Mouse (Mus musculus) forebrain, embryonic 16.5 days (tissue): ENCODE data around the gene Aif1. TPM values are rescaled to one million over a fixed set of nuclear protein-coding genes. Genes with fewer than 3 reads are reported as not detected.

ENCODE experiments used
- ATAC-seq: fragments of 200-750 bp; cut with Nextera tagmentation; 2 replicates; pipeline ENCODE4 v1.8.0; 2017; ENCODE audit warnings: mild to moderate bottlenecking, moderate library complexity
- H3K27ac ChIP-seq: fragments of 300-500 bp; sonication (generic); 2 replicates; pipeline ENCODE4 v1.5.1; 2014; ENCODE audit warnings: low read length, control low read depth
- H3K27me3 ChIP-seq: fragments of 300-500 bp; sonication (generic); replicated peaks from 2 replicates; pipeline ENCODE4 v1.6.1; 2014; ENCODE audit warnings: low read length; ENCODE audit not compliant: control insufficient read depth, insufficient read depth
- H3K36me3 ChIP-seq: fragments of 300-500 bp; sonication (generic); 2 replicates; pipeline ENCODE4 v1.6.1; 2014; ENCODE audit not compliant: control insufficient read depth, insufficient read depth
- H3K4me1 ChIP-seq: fragments of 300-500 bp; sonication (generic); replicated peaks from 2 replicates; pipeline ENCODE4 v1.6.1; 2014; ENCODE audit warnings: low read length; ENCODE audit not compliant: control insufficient read depth, insufficient read depth
- H3K4me2 ChIP-seq: fragments of 300-500 bp; sonication (generic); 2 replicates; pipeline ENCODE4 v1.6.1; 2014; ENCODE audit warnings: mild to moderate bottlenecking, low read length, control low read depth
- H3K4me3 ChIP-seq: fragments of 300-500 bp; sonication (generic); replicated peaks from 2 replicates; pipeline ENCODE4 v1.5.1; 2014; ENCODE audit warnings: mild to moderate bottlenecking, low read length, control low read depth
- H3K9ac ChIP-seq: fragments of 300-500 bp; sonication (generic); replicated peaks from 2 replicates; pipeline ENCODE4 v1.6.1; 2014; ENCODE audit warnings: low read depth, low read length, control low read depth
- H3K9me3 ChIP-seq: fragments of 300-500 bp; sonication (generic); 2 replicates; pipeline ENCODE4 v1.6.1; 2016; ENCODE audit warnings: low read length; ENCODE audit not compliant: control insufficient read depth
- WGBS: fragments of 180-500 bp; shearing (Covaris S2); extraction: QIAGEN DNeasy Blood & Tissue Kit; methylation state at CpG from one replicate; pipeline ENCODE4 v1.1.7; 2014; 5-methylcytosine and 5-hydroxymethylcytosine counted together
- polyA plus RNA-seq: library from polyadenylated mRNA; unstranded; fragments of >200 nt; fragmentation: Nextera tagmentation; extraction: Ambion mirVana; gene quantifications from 2 replicates; pipeline ENCODE4 v1.2.1, GENCODE M21; 2015

The Aif1 gene
- polyA plus RNA-seq, 1 experiment from 2014 or later = 5.9 TPM

GRCm38 (mm10) chr17:35209785-35210535, 34.1 kb upstream of the Aif1 start:
- no peak overlapping the region for H3K27ac ChIP-seq
- no peaks in the 10 kb centered on the region for H3K9me3 ChIP-seq
- H3K27me3 ChIP-seq = no peaks in the 10 kb centered on the region
- H3K4me2 ChIP-seq = no peak overlapping the region
- H3K4me3 ChIP-seq = no peak overlapping the region
- H3K9ac ChIP-seq = no peak overlapping the region
- H3K4me1 ChIP-seq = no peaks in the 10 kb centered on the region
- no peak for ATAC-seq
- WGBS = 67% methylated on average over 12 of the region's 12 CpGs
- no peaks in the 10 kb centered on the region for H3K36me3 ChIP-seq

DNA sequence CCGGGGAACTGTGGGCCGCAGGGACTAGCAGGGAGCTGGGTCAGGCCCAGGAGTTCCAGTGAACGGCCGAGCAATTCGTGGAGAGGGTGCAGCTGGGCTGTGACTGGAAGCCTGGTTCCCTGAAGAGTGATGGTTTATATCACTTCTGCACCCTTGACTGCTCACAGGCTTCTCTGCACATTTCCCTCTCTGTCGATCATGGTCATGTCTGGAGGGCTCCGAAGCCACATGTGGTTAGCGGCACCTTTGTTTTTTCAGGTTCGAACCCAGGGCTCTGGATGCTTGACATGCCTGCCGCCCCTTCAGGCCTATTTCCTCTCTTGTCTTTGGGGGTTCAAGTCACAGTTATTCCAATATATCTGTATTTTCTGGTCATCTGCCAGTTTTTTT, 29.5 kb upstream of the Aif1 start:
- 56% methylated on average over 10 of the region's 10 CpGs for WGBS
- H3K4me2 ChIP-seq = no peak overlapping the region
- H3K9ac ChIP-seq = no peak overlapping the region
- H3K4me1 ChIP-seq = no peaks in the 10 kb centered on the region
- no peak overlapping the region for H3K27ac ChIP-seq
- no peaks in the 10 kb centered on the region for H3K9me3 ChIP-seq
- ATAC-seq = no peak
- H3K4me3 ChIP-seq = no peak overlapping the region
- no peaks in the 10 kb centered on the region for H3K27me3 ChIP-seq
- no peaks in the 10 kb centered on the region for H3K36me3 ChIP-seq

DNA sequence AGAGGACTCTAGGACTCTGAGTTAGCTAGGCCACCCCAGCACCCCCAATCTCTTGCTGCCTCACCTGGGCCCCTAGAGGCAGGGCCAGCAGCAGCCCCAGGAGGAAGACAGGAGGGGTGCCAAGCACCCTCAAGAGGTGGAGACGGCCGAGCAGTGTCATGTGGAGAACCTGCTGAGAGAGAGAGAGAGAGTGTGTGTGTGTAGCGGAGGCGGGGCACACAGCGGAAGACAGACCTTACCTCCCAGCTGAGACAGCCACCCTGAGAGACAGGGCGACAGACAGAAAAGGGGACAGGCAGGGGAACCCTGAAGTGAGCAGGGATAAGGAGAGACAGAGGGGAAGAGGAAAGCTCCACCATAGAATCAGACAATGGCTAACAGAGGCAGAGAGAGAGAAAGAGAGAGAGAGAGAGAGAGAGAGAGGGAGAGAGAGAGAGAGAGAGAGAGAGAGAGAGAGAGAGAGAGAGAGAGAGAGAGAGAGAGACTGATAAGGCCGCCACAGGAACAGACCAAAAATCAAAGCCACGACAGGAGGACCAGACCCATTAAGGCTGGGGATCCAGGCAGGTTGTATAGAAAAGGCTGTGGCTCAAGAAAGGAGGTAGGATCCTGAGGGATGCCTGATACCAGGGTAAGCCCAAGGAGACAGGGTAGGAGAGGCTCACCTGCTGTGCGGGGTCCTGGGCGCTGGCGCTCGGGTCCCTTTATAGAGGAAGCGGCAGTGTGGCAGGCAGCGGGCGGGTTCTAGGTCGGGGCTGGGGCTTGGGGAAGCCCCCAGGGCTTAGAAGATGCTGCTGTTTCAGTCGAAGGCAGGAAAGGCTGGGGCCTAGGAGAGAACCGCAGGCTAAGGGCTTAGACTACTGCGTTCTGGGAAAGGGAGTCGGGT, 28.9 kb upstream of the Aif1 start, which contains the start of gene Lta:
Gene Lta (minus strand): TSS at position 858 of the 886 bp plus-strand sequence.
- WGBS = 24% methylated on average over 20 of the region's 20 CpGs
- H3K27me3 ChIP-seq = no peaks in the 10 kb centered on the region
- H3K4me3 ChIP-seq = no peak within 1 kb of the TSS
- H3K9me3 ChIP-seq = no peaks in the 10 kb centered on the region
- H3K27ac ChIP-seq = no peak within 1 kb of the TSS
- no peak within 1 kb of the TSS for H3K4me2 ChIP-seq
- no peaks in the 10 kb centered on the region for H3K36me3 ChIP-seq
- no peaks in the 10 kb centered on the region for H3K4me1 ChIP-seq
- ATAC-seq = no peak
- no peak within 1 kb of the TSS for H3K9ac ChIP-seq

DNA sequence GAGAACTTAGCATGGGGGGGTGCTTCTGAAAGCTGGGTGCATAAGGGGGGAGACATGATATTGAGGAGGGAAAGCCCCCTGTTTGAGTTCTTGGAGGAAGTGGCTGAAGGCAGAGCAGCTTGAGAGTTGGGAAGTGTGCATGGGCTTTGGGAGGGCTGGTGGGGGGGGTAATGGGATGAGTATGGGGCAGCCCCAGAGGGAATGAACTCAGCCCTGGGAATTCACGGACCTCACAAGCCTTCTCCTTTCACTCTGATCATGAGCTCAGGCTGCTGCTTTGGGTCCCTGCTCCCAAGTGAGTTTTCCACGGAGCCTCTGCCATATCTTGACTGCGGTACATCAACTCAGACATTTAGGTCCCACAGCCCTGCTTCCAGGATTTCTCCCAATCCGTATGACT, 26.6 kb upstream of the Aif1 start:
- H3K36me3 ChIP-seq = no peaks in the 10 kb centered on the region
- 83% methylated on average over 4 of the region's 4 CpGs for WGBS
- H3K9me3 ChIP-seq = no peaks in the 10 kb centered on the region
- H3K27me3 ChIP-seq = 0 out of 2 replicates have a peak, but pooled peaks cover 2% of the 10 kb centered on the region
- no peak overlapping the region for H3K4me2 ChIP-seq
- no peak overlapping the region for H3K4me3 ChIP-seq
- no peaks in the 10 kb centered on the region for H3K4me1 ChIP-seq
- H3K27ac ChIP-seq = no peak overlapping the region
- no peak for ATAC-seq
- no peak overlapping the region for H3K9ac ChIP-seq

GRCm38 (mm10) chr17:35201787-35202186, 25.9 kb upstream of the Aif1 start, which contains the start of gene Tnf:
Tnf (minus strand) TSS chr17:35202007.
- H3K27me3 ChIP-seq = peaks cover 6% of the 10 kb centered on the region; the same call in 1 of the 2 replicates
- no peak for ATAC-seq
- WGBS = 50% methylated on average over 13 of the region's 13 CpGs

DNA sequence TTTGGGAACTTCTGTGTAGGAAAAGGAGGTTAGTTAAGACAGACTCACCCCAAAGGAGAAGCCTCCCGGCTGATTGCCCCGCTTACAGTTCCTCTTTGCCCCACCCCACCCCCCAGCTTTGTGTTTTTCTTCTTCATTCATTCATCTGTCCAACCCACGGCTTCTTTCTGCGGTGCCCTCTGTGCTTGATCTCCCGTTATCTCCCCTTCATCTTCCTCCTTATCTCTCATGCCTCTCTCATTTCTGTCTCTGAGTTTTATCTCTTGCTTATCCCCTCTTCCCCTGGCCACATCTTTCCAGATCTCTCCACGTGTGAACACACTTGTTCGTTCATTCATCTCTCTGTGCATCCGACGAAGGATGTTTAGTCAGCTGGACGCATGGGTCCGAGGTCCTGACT, 25.3 kb upstream of the Aif1 start:
- WGBS = 77% methylated on average over 11 of the region's 11 CpGs
- no peak overlapping the region for H3K9ac ChIP-seq
- H3K27me3 ChIP-seq = peaks cover 11% of the 10 kb centered on the region

More at GRCm38 (mm10) chr17:35201787-35202186, 25.9 kb upstream of the Aif1 start, which contains the start of gene Tnf:
- H3K4me1 ChIP-seq = no peaks in the 10 kb centered on the region
- H3K4me3 ChIP-seq = no peak within 1 kb of the TSS
- no peaks in the 10 kb centered on the region for H3K9me3 ChIP-seq
- H3K4me2 ChIP-seq = no peak within 1 kb of the TSS
- no peaks in the 10 kb centered on the region for H3K36me3 ChIP-seq
- H3K27ac ChIP-seq = no peak within 1 kb of the TSS
- H3K9ac ChIP-seq = no peak within 1 kb of the TSS

DNA sequence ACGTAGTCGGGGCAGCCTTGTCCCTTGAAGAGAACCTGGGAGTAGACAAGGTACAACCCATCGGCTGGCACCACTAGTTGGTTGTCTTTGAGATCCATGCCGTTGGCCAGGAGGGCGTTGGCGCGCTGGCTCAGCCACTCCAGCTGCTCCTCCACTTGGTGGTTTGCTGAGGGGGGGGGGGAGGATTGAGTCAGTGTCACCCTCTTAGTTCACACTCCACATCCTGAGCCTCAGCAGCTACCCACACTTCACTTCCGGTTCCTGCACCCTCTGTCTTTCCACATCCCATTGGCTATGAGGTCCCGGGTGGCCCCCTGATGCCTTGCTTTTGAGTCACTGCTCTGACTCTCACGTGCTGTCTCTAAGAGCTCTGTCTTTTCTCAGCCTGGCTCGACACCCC, 24.5 kb upstream of the Aif1 start:
- Histone ChIP-seq H3K4me1 (peaks cover 9% of the 10 kb centered on the region), H3K27me3 (peaks cover 17% of the 10 kb centered on the region), H3K9ac (no peak overlapping the region), H3K36me3 (no peaks in the 10 kb centered on the region), H3K4me2 (no peak overlapping the region), H3K4me3 (no peak overlapping the region), H3K9me3 (no peaks in the 10 kb centered on the region), H3K27ac (no peak overlapping the region)
- 88% methylated on average over 11 of the region's 11 CpGs for WGBS
- no peak for ATAC-seq

More for the DNA sequence above, 25.3 kb upstream of the Aif1 start:
- H3K4me2 ChIP-seq = no peak overlapping the region
- ATAC-seq = no peak
- H3K36me3 ChIP-seq = no peaks in the 10 kb centered on the region
- H3K4me1 ChIP-seq = peaks cover 2% of the 10 kb centered on the region
- H3K27ac ChIP-seq = no peak overlapping the region
- no peaks in the 10 kb centered on the region for H3K9me3 ChIP-seq
- no peak overlapping the region for H3K4me3 ChIP-seq

- ATAC-seq = no peak
- Histone ChIP-seq H3K4me1 (peaks cover 11% of the 10 kb centered on the region), H3K4me2 (no peak overlapping the region), H3K27me3 (peaks cover 27% of the 10 kb centered on the region), H3K27ac (no peak overlapping the region), H3K36me3 (no peaks in the 10 kb centered on the region), H3K4me3 (no peak overlapping the region), H3K9ac (no peak overlapping the region), H3K9me3 (no peaks in the 10 kb centered on the region)
- 21% methylated on average over 8 of the region's 8 CpGs for WGBS
Observed at GRCm38 (mm10) chr17:35198946-35199345, 23.1 kb upstream of the Aif1 start.

- no peak for ATAC-seq
- peaks cover 27% of the 10 kb centered on the region for H3K27me3 ChIP-seq
- no peak overlapping the region for H3K9ac ChIP-seq
- H3K4me3 ChIP-seq = no peak overlapping the region
- no peaks in the 10 kb centered on the region for H3K9me3 ChIP-seq
- H3K4me2 ChIP-seq = no peak overlapping the region
- H3K36me3 ChIP-seq = no peaks in the 10 kb centered on the region
- no peak overlapping the region for H3K27ac ChIP-seq
- WGBS = 65% methylated on average over 7 of the region's 7 CpGs
- H3K4me1 ChIP-seq = peaks cover 11% of the 10 kb centered on the region
Observed at GRCm38 (mm10) chr17:35198029-35198428, 22.2 kb upstream of the Aif1 start.
